Mouse (Mus musculus): ENCODE data around the gene Cym. TPM values are rescaled to one million over a fixed set of nuclear protein-coding genes. Genes with fewer than 3 reads are reported as not detected.

The Cym gene
- total and polyA plus RNA-seq, 2 experiments from 2014 or later: 0.22 to 0.53 TPM

- H3K4me1 ChIP-seq (ENCODE audit: control insufficient read depth, insufficient read depth): no peaks in the 10 kb centered on the region
- no peaks in the 10 kb centered on the region for H3K36me3 ChIP-seq (replicated peaks; ENCODE audit: control insufficient read depth, insufficient read depth, low read length)
- no peak overlapping the region for H3K4me2 ChIP-seq (ENCODE audit: low read depth, low read length)
- no peak for TF ChIP-seq CTCF (IDR thresholded peaks at IDR 0.05; ENCODE audit: low read depth)
- no peak for TF ChIP-seq EP300 (IDR thresholded peaks at IDR 0.05; ENCODE audit: low read depth)
- H3K27me3 ChIP-seq (ENCODE audit: control insufficient read depth, insufficient read depth, low read length): no peaks in the 10 kb centered on the region
- no peak overlapping the region for H3K9ac ChIP-seq (replicated peaks; ENCODE audit: low read depth, low read length)
- H3K4me3 ChIP-seq (ENCODE audit: low read depth, low read length): no peak overlapping the region
- H3K9me3 ChIP-seq (replicated peaks; ENCODE audit: control insufficient read depth, low read length): no peaks in the 10 kb centered on the region
- DNase-seq (ENCODE audit: low spot score) (no peak), ATAC-seq (ENCODE audit: insufficient read depth, low read depth) (no peak)
- H3K27ac ChIP-seq (ENCODE audit: low read depth): no peak overlapping the region
- 76% methylated on average over 6 of the region's 6 CpGs for WGBS
These were observed 25.3 kb upstream of the Cym start for GRCm38 (mm10) chr3:107246876-107247275.

GRCm38 (mm10) chr3:107241389-107242094 lies 20.0 kb upstream of the Cym start:
- Histone ChIP-seq H3K27me3 (ENCODE audit: control insufficient read depth, insufficient read depth, low read length) (0 out of 2 replicates have a peak, but pooled peaks cover 4% of the 10 kb centered on the region), H3K4me3 (ENCODE audit: low read depth, low read length) (no peak overlapping the region), H3K4me1 (ENCODE audit: control insufficient read depth, insufficient read depth) (no peaks in the 10 kb centered on the region), H3K36me3 (replicated peaks; ENCODE audit: control insufficient read depth, insufficient read depth, low read length) (no peaks in the 10 kb centered on the region), H3K9me3 (replicated peaks; ENCODE audit: control insufficient read depth, low read length) (no peaks in the 10 kb centered on the region), H3K9ac (replicated peaks; ENCODE audit: low read depth, low read length) (no peak overlapping the region), H3K27ac (ENCODE audit: low read depth) (no peak overlapping the region), H3K4me2 (ENCODE audit: low read depth, low read length) (no peak overlapping the region)
- TF ChIP-seq EP300 (IDR thresholded peaks at IDR 0.05; ENCODE audit: low read depth): no peak
- 48% methylated on average over 14 of the region's 14 CpGs for WGBS
- DNase-seq (ENCODE audit: low spot score) (no peak), ATAC-seq (ENCODE audit: insufficient read depth, low read depth) (no peak)

- H3K9ac ChIP-seq (replicated peaks; ENCODE audit: low read depth, low read length): no peak within 1 kb of the TSS
- H3K27ac ChIP-seq (ENCODE audit: low read depth): no peak within 1 kb of the TSS
- TF ChIP-seq CTCF (IDR thresholded peaks at IDR 0.05; ENCODE audit: low read depth): no peak
- no peak for TF ChIP-seq EP300 (IDR thresholded peaks at IDR 0.05; ENCODE audit: low read depth)
- no peak within 1 kb of the TSS for H3K4me3 ChIP-seq (ENCODE audit: low read depth, low read length)
- H3K36me3 ChIP-seq (replicated peaks; ENCODE audit: control insufficient read depth, insufficient read depth, low read length): no peaks in the 10 kb centered on the region
- WGBS: 75% methylated on average over 9 of the region's 9 CpGs
- H3K27me3 ChIP-seq (ENCODE audit: control insufficient read depth, insufficient read depth, low read length): 0 out of 2 replicates have a peak, but pooled peaks cover 4% of the 10 kb centered on the region
- H3K4me1 ChIP-seq (ENCODE audit: control insufficient read depth, insufficient read depth): no peaks in the 10 kb centered on the region
- ATAC-seq (ENCODE audit: insufficient read depth, low read depth) (no peak), DNase-seq (ENCODE audit: low spot score) (no peak)
- H3K9me3 ChIP-seq (replicated peaks; ENCODE audit: control insufficient read depth, low read length): no peaks in the 10 kb centered on the region
- H3K4me2 ChIP-seq (ENCODE audit: low read depth, low read length): no peak within 1 kb of the TSS
These were observed 18.1 kb upstream of the Cym start, which contains the start of gene Prok1 for GRCm38 (mm10) chr3:107239607-107240006. Gene Prok1, minus strand, starts transcription at chr3:107239707.

DNA sequence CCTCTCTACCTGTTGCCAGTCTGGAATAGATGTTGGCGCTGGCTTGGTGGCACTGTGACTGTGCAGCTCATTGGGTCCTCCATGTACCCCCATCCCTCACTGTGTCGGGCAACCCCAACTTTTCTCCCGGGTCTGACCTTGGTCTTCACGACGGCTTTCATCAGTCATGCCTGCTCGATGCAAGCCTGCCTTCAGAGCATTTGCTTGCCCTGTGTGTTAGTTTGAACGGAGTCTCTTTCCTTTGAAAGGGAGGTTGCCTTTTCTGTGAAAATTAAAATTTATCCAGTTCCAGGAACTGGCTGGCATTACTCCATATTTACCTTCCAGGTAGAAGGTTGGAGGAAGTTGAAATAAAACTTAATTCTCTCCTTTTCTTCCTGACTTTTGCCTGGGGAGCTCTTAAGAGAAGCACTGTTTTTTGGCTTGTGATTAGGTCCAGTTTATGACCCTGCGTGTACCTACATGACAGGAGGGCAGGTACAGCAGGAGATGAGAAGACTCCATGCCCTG lies 17.0 kb upstream of the Cym start:
- TF ChIP-seq EP300 (IDR thresholded peaks at IDR 0.05; ENCODE audit: low read depth) (no peak), CTCF (IDR thresholded peaks at IDR 0.05; ENCODE audit: low read depth) (no peak)
- Histone ChIP-seq H3K27me3 (ENCODE audit: control insufficient read depth, insufficient read depth, low read length) (0 out of 2 replicates have a peak, but pooled peaks cover 4% of the 10 kb centered on the region), H3K4me1 (ENCODE audit: control insufficient read depth, insufficient read depth) (no peaks in the 10 kb centered on the region), H3K27ac (ENCODE audit: low read depth) (no peak overlapping the region), H3K9ac (replicated peaks; ENCODE audit: low read depth, low read length) (no peak overlapping the region), H3K9me3 (replicated peaks; ENCODE audit: control insufficient read depth, low read length) (no peaks in the 10 kb centered on the region), H3K4me3 (ENCODE audit: low read depth, low read length) (no peak overlapping the region), H3K4me2 (ENCODE audit: low read depth, low read length) (no peak overlapping the region), H3K36me3 (replicated peaks; ENCODE audit: control insufficient read depth, insufficient read depth, low read length) (no peaks in the 10 kb centered on the region)
- DNase-seq (ENCODE audit: low spot score): no peak
- ATAC-seq (ENCODE audit: insufficient read depth, low read depth): no peak
- WGBS: 84% methylated on average over 8 of the region's 8 CpGs

GRCm38 (mm10) chr3:107238051-107238450 lies 16.5 kb upstream of the Cym start:
- Histone ChIP-seq H3K9me3 (replicated peaks; ENCODE audit: control insufficient read depth, low read length) (no peaks in the 10 kb centered on the region), H3K27ac (ENCODE audit: low read depth) (no peak overlapping the region), H3K4me2 (ENCODE audit: low read depth, low read length) (no peak overlapping the region), H3K36me3 (replicated peaks; ENCODE audit: control insufficient read depth, insufficient read depth, low read length) (no peaks in the 10 kb centered on the region), H3K9ac (replicated peaks; ENCODE audit: low read depth, low read length) (no peak overlapping the region), H3K4me1 (ENCODE audit: control insufficient read depth, insufficient read depth) (no peaks in the 10 kb centered on the region), H3K4me3 (ENCODE audit: low read depth, low read length) (no peak overlapping the region), H3K27me3 (ENCODE audit: control insufficient read depth, insufficient read depth, low read length) (peaks cover 7% of the 10 kb centered on the region; the same call in 1 of the 2 replicates)
- ATAC-seq (ENCODE audit: insufficient read depth, low read depth): no peak
- no peak for TF ChIP-seq CTCF (IDR thresholded peaks at IDR 0.05; ENCODE audit: low read depth)
- TF ChIP-seq EP300 (IDR thresholded peaks at IDR 0.05; ENCODE audit: low read depth): no peak
- DNase-seq (ENCODE audit: low spot score): no peak
- WGBS: 63% methylated on average over 2 of the region's 2 CpGs

All from heart, postnatal 0 days (tissue).